Mouse (Mus musculus): ENCODE results near the gene Mycbp2. TPM values are rescaled to one million over a fixed set of nuclear protein-coding genes. Genes with fewer than 3 reads are reported as not detected.

The Mycbp2 gene
- polyA plus RNA-seq, 1 experiment = 5.9 TPM

DNA sequence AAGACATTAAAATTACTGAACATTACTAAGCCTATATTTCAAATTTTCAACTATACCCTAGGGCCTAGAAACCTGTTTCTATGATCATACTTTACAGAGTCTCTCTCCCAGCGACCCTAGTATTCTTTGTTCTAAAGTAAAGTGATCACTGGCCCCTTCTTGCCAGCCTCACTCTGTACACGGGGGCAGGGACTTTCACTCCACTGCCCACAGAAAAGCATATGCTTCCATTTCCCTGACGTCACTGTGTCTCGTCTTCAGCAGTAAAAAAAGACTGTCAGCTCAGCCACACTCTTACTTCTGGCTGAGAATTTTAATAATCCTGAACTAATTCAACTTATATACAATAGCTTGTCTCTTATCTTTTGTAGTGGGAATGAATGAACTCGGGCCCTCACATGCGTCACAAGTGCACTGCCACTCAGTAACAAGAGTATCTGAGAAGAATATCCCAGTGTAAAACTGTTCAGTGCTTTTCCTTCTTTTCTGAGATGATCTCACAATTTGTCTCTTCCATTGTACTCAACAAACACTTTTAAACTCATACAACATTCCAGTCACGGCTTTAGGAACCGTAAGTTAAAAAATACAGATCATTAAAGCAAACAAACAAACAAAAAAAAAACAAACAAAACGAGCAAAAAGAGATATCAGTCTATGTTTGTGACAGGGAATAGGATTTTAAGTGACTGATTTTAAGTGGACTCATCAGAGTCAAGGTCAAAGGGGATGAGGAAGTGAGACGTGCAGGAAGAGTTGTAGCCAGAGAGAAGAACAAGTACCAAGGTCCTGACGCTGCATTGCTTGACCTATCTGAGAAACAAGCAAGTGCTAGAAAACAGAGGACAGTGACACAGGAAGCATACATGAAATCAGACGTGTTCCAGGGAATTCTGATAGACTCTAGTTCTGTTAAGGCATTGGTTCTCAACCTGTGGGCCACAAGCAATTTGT, 112.7 kb downstream of the Mycbp2 start:
- H3K36me3 ChIP-seq (ENCODE audit: control insufficient read depth, insufficient read depth) = peaks cover 25% of the 10 kb centered on the region
- no peaks in the 10 kb centered on the region for H3K27me3 ChIP-seq (ENCODE audit: control insufficient read depth, insufficient read depth, insufficient read length)
- no peaks in the 10 kb centered on the region for H3K79me2 ChIP-seq (ENCODE audit: control insufficient read depth, insufficient read depth)
- no peak overlapping the region for H3ac ChIP-seq (ENCODE audit: control insufficient read depth, insufficient read length, low read depth)
- TF ChIP-seq CTCF (IDR thresholded peaks at IDR 0.05; ENCODE audit: control insufficient read depth, insufficient read depth, insufficient read length) (no peak), MYOD1 (IDR thresholded peaks at IDR 0.05; ENCODE audit: control insufficient read depth, insufficient read length, low read depth) (no peak), USF1 (IDR thresholded peaks at IDR 0.05; ENCODE audit: low read depth) (no peak), MAX (IDR thresholded peaks at IDR 0.05) (no peak), FOSL1 (IDR thresholded peaks at IDR 0.05; ENCODE audit: insufficient read depth, low read length, poor library complexity, severe bottlenecking) (no peak), CEBPB (IDR thresholded peaks at IDR 0.05; ENCODE audit: low read depth) (no peak), MYOG (IDR thresholded peaks at IDR 0.05; ENCODE audit: control insufficient read depth, extremely low read depth, insufficient read length) (no peak)
- no peaks in the 10 kb centered on the region for H3K79me3 ChIP-seq (ENCODE audit: low read depth)
- no peak overlapping the region for H3K4me3 ChIP-seq (ENCODE audit: insufficient read depth, poor library complexity, severe bottlenecking)

DNA sequence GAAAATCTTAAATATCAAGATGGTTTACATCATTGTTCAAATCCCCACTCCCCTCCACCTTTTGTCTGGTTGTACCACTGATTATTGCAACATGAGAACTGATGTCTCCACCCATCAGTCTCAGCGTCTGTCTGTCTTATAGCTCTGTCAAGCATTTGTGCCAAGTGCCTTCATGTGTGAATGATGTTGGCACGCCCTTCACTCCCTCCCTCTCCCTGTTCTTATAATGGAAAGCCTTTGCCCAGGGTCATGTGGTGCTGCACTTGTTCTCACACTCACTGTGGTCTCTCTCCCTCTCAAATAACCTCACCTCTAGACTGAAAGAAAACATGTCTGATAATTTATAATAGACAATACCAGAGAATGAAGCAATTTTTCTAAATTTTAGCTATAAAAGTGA, 124.3 kb downstream of the Mycbp2 start:
- H3K79me3 ChIP-seq (ENCODE audit: low read depth) = no peaks in the 10 kb centered on the region
- no peak for TF ChIP-seq CEBPB (IDR thresholded peaks at IDR 0.05; ENCODE audit: low read depth)
- no peak for TF ChIP-seq MYOG (IDR thresholded peaks at IDR 0.05; ENCODE audit: control insufficient read depth, extremely low read depth, insufficient read length)
- TF ChIP-seq MYOD1 (IDR thresholded peaks at IDR 0.05; ENCODE audit: control insufficient read depth, insufficient read length, low read depth) = no peak
- TF ChIP-seq USF1 (IDR thresholded peaks at IDR 0.05; ENCODE audit: low read depth) = no peak
- no peak for TF ChIP-seq CTCF (IDR thresholded peaks at IDR 0.05; ENCODE audit: control insufficient read depth, insufficient read depth, insufficient read length)
- TF ChIP-seq MAX (IDR thresholded peaks at IDR 0.05) = no peak
- no peak for TF ChIP-seq FOSL1 (IDR thresholded peaks at IDR 0.05; ENCODE audit: insufficient read depth, low read length, poor library complexity, severe bottlenecking)

DNA sequence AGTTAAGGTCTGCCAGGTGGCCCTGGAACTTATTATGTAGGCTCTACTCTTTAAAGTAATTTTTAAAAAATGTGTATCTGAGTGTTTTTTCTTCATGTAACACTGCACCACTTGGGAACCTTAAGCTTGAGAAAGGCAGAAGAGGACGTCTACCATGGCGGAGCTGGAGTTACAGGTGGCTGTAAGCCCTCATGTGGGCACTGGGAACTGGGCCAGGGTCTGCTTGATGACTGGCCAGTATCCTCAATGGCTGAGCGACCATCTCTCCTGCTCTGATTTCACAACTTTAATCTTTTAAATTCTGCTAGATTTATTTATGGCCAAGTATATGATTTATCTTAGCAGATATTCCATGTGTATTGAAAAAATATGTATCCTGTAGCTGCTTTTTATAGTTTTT, 124.9 kb downstream of the Mycbp2 start:
- Histone ChIP-seq H3K4me3 (ENCODE audit: insufficient read depth, poor library complexity, severe bottlenecking) (no peak overlapping the region), H3K79me2 (ENCODE audit: control insufficient read depth, insufficient read depth) (no peaks in the 10 kb centered on the region), H3K79me3 (ENCODE audit: low read depth) (no peaks in the 10 kb centered on the region), H3K36me3 (ENCODE audit: control insufficient read depth, insufficient read depth) (peaks cover 22% of the 10 kb centered on the region), H3K27me3 (ENCODE audit: control insufficient read depth, insufficient read depth, insufficient read length) (no peaks in the 10 kb centered on the region), H3ac (ENCODE audit: control insufficient read depth, insufficient read length, low read depth) (no peak overlapping the region)
- TF ChIP-seq USF1 (IDR thresholded peaks at IDR 0.05; ENCODE audit: low read depth) (no peak), MAX (IDR thresholded peaks at IDR 0.05) (no peak), FOSL1 (IDR thresholded peaks at IDR 0.05; ENCODE audit: insufficient read depth, low read length, poor library complexity, severe bottlenecking) (no peak), MYOD1 (IDR thresholded peaks at IDR 0.05; ENCODE audit: control insufficient read depth, insufficient read length, low read depth) (no peak), MYOG (IDR thresholded peaks at IDR 0.05; ENCODE audit: control insufficient read depth, extremely low read depth, insufficient read length) (no peak)

More for the DNA sequence above, 124.3 kb downstream of the Mycbp2 start:
- H3K36me3 ChIP-seq (ENCODE audit: control insufficient read depth, insufficient read depth) = peaks cover 25% of the 10 kb centered on the region
- no peaks in the 10 kb centered on the region for H3K79me2 ChIP-seq (ENCODE audit: control insufficient read depth, insufficient read depth)
- no peak overlapping the region for H3ac ChIP-seq (ENCODE audit: control insufficient read depth, insufficient read length, low read depth)
- no peak overlapping the region for H3K4me3 ChIP-seq (ENCODE audit: insufficient read depth, poor library complexity, severe bottlenecking)
- no peaks in the 10 kb centered on the region for H3K27me3 ChIP-seq (ENCODE audit: control insufficient read depth, insufficient read depth, insufficient read length)

DNA sequence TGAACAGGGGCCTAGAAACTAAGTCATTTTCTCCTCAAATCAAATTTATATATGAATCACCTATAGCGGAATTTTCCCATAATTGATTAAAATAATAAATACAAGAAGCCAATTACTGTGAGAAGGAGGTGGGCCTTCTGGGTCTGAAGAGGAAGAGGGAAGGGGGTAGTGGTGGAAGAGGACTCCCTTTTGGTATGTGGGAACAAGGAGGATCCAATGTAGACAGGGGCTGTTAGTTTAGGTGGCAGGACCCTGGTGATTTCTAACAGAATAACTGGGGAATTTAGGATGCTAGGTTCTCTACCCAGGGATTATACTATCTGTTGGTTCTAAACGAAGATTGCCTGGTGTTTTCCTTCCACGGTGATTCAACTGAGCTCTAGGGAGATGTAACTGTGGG, 130.3 kb downstream of the Mycbp2 start:
- Histone ChIP-seq H3K4me3 (ENCODE audit: insufficient read depth, poor library complexity, severe bottlenecking) (no peak overlapping the region), H3K36me3 (ENCODE audit: control insufficient read depth, insufficient read depth) (peaks cover 10% of the 10 kb centered on the region)
- TF ChIP-seq CTCF (IDR thresholded peaks at IDR 0.05; ENCODE audit: control insufficient read depth, insufficient read depth, insufficient read length) (no peak), CEBPB (IDR thresholded peaks at IDR 0.05; ENCODE audit: low read depth) (no peak), MYOD1 (IDR thresholded peaks at IDR 0.05; ENCODE audit: control insufficient read depth, insufficient read length, low read depth) (no peak), FOSL1 (IDR thresholded peaks at IDR 0.05; ENCODE audit: insufficient read depth, low read length, poor library complexity, severe bottlenecking) (no peak), MYOG (IDR thresholded peaks at IDR 0.05; ENCODE audit: control insufficient read depth, extremely low read depth, insufficient read length) (no peak), MAX (IDR thresholded peaks at IDR 0.05) (no peak), USF1 (IDR thresholded peaks at IDR 0.05; ENCODE audit: low read depth) (no peak)

DNA sequence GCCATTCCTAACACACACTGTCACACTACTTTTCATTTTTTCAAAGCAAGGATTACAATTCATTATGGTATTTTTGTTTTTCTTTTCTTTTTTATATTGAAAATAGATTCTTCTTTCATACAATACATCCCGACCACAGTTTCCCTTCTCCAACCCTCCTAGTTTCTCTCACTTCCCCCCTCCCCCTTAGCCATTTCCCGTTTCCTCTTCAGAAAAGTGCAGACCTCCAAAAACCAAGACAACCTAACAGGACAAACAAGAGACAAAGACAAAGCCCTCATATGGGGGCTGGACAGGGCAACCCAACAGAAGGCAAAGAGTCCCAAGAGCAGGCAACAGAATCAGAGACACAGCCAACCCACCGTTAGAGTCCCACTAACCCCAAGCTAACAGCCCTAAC, 160.0 kb downstream of the Mycbp2 start:
- Histone ChIP-seq H3K4me3 (ENCODE audit: insufficient read depth, poor library complexity, severe bottlenecking) (no peak overlapping the region), H3ac (ENCODE audit: control insufficient read depth, insufficient read length, low read depth) (no peak overlapping the region), H3K79me2 (ENCODE audit: control insufficient read depth, insufficient read depth) (no peaks in the 10 kb centered on the region), H3K27me3 (ENCODE audit: control insufficient read depth, insufficient read depth, insufficient read length) (no peaks in the 10 kb centered on the region), H3K36me3 (ENCODE audit: control insufficient read depth, insufficient read depth) (peaks cover 17% of the 10 kb centered on the region), H3K79me3 (ENCODE audit: low read depth) (no peaks in the 10 kb centered on the region)
- TF ChIP-seq CTCF (IDR thresholded peaks at IDR 0.05; ENCODE audit: control insufficient read depth, insufficient read depth, insufficient read length) (no peak), USF1 (IDR thresholded peaks at IDR 0.05; ENCODE audit: low read depth) (no peak), CEBPB (IDR thresholded peaks at IDR 0.05; ENCODE audit: low read depth) (no peak), MYOD1 (IDR thresholded peaks at IDR 0.05; ENCODE audit: control insufficient read depth, insufficient read length, low read depth) (no peak), MYOG (IDR thresholded peaks at IDR 0.05; ENCODE audit: control insufficient read depth, extremely low read depth, insufficient read length) (no peak), FOSL1 (IDR thresholded peaks at IDR 0.05; ENCODE audit: insufficient read depth, low read length, poor library complexity, severe bottlenecking) (no peak), MAX (IDR thresholded peaks at IDR 0.05) (no peak)

More for the DNA sequence above, 130.3 kb downstream of the Mycbp2 start:
- Histone ChIP-seq H3K79me3 (ENCODE audit: low read depth) (no peaks in the 10 kb centered on the region), H3ac (ENCODE audit: control insufficient read depth, insufficient read length, low read depth) (no peak overlapping the region), H3K79me2 (ENCODE audit: control insufficient read depth, insufficient read depth) (no peaks in the 10 kb centered on the region), H3K27me3 (ENCODE audit: control insufficient read depth, insufficient read depth, insufficient read length) (no peaks in the 10 kb centered on the region)
